Mouse (Mus musculus): ENCODE results near the gene Ercc2. TPM values are rescaled to one million over a fixed set of nuclear protein-coding genes. Genes with fewer than 3 reads are reported as not detected.

Gene Ercc2
- polyA plus RNA-seq, 1 experiment = 1.6 TPM

DNA sequence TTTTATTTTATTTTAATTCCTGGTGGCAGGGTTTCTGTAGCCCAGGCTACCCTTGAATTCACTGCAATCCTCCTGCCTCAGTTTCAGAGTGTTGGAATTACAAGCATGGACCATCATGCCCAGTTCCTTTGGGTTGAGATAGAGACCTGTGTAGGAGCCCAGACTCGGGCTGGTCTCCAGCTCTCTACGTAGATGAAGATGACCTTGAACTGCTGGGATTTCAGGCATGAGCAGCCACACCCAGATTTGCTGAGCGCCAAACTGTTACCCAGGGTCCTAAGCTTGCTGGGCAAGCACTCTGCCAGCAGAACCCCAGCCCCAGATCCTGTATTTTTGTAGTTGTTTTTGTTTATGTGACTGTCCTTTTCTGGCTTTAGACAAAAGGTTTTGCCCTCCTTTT is 31.7 kb downstream of the Ercc2 start:
- H3K4me1 ChIP-seq (ENCODE audit: control insufficient read depth) = no peaks in the 10 kb centered on the region
- peaks cover 5% of the 10 kb centered on the region for H3K9me3 ChIP-seq (ENCODE audit: control insufficient read depth, low read length)
- H3K4me3 ChIP-seq (replicated peaks) = no peak overlapping the region
- H3K36me3 ChIP-seq (ENCODE audit: control insufficient read depth) = no peaks in the 10 kb centered on the region
- TF ChIP-seq TAL1 (IDR thresholded peaks at IDR 0.05; ENCODE audit: low read length) = no peak
- no peak for TF ChIP-seq GATA1 (IDR thresholded peaks at IDR 0.05; ENCODE audit: low read length)
- H3K27me3 ChIP-seq (ENCODE audit: control insufficient read depth) = peaks cover 27% of the 10 kb centered on the region

GRCm38 (mm10) chr7:19416590-19416989 is 34.8 kb downstream of the Ercc2 start:
- Histone ChIP-seq H3K36me3 (ENCODE audit: control insufficient read depth) (no peaks in the 10 kb centered on the region), H3K4me3 (replicated peaks) (no peak overlapping the region), H3K27me3 (ENCODE audit: control insufficient read depth) (peaks cover 55% of the 10 kb centered on the region), H3K9me3 (ENCODE audit: control insufficient read depth, low read length) (peaks cover 5% of the 10 kb centered on the region), H3K4me1 (ENCODE audit: control insufficient read depth) (peaks cover 20% of the 10 kb centered on the region)
- TF ChIP-seq GATA1 (IDR thresholded peaks at IDR 0.05; ENCODE audit: low read length) = no peak
- TF ChIP-seq TAL1 (IDR thresholded peaks at IDR 0.05; ENCODE audit: low read length) = no peak

DNA sequence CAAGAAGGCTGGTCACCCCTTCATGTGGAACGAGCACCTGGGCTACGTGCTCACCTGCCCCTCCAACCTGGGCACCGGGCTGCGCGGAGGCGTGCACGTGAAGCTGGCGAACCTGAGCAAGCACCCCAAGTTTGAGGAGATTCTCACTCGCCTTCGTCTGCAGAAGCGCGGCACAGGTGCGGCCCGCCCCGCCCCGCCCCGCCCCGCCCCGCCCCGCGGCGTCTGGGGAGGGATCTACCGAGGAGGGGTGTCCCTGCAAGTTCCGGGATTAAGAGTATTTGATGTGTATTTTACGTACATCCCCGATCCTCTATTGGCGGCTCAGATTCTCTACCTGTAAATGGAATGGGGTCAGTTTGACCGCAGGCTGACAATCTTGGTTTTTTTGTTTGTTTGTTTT is 38.3 kb downstream of the Ercc2 start:
- TF ChIP-seq GATA1 (IDR thresholded peaks at IDR 0.05; ENCODE audit: low read length) = no peak
- TF ChIP-seq TAL1 (IDR thresholded peaks at IDR 0.05; ENCODE audit: low read length) = no peak
- Histone ChIP-seq H3K27me3 (ENCODE audit: control insufficient read depth) (peaks cover 63% of the 10 kb centered on the region), H3K4me1 (ENCODE audit: control insufficient read depth) (peaks cover 21% of the 10 kb centered on the region), H3K9me3 (ENCODE audit: control insufficient read depth, low read length) (no peaks in the 10 kb centered on the region), H3K36me3 (ENCODE audit: control insufficient read depth) (no peaks in the 10 kb centered on the region), H3K4me3 (replicated peaks) (no peak overlapping the region)

DNA sequence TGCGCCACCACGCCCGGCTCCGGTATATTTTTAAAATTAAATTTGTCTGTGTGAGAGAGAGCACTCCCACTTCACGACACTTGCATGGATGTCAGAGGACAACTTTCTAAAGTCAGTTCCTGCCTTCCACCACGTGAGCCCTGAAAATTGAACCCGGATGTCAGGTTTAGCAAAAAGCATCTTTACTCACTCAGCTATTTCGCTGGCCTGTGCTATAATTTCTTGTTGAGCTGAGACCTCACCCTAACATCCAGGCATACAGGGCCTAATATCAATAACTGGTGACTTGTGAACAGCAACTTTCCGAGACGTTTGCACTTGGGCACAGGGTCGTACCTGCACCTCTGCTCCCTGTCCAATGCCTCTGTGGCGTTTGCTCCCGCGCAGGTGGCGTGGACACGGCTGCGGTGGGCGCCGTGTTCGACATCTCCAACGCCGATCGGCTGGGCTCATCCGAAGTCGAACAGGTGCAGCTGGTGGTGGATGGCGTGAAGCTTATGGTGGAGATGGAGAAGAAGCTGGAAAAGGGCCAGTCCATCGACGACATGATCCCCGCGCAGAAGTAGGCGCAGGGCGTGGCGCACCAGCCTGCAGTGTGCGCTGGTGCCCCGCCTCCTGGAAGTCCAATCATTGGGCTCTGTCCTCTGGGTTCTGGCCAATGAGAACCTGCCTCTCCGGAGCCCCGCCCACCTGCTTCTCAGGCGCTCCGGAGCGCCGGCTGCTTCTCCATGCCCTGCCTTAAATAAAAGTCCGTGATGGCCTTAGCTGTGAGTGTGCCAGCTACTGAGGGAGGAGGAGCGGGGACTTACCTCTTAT is 39.2 kb downstream of the Ercc2 start:
- no peaks in the 10 kb centered on the region for H3K36me3 ChIP-seq (ENCODE audit: control insufficient read depth)
- TF ChIP-seq GATA1 (IDR thresholded peaks at IDR 0.05; ENCODE audit: low read length) (no peak), TAL1 (IDR thresholded peaks at IDR 0.05; ENCODE audit: low read length) (no peak)
- no peaks in the 10 kb centered on the region for H3K9me3 ChIP-seq (ENCODE audit: control insufficient read depth, low read length)
- peaks cover 56% of the 10 kb centered on the region for H3K27me3 ChIP-seq (ENCODE audit: control insufficient read depth)
- peak overlapping the region; percentile 6 for H3K4me3 ChIP-seq (replicated peaks)
- H3K4me1 ChIP-seq (ENCODE audit: control insufficient read depth) = peaks cover 21% of the 10 kb centered on the region

GRCm38 (mm10) chr7:19423083-19423482 is 41.3 kb downstream of the Ercc2 start:
- Histone ChIP-seq H3K36me3 (ENCODE audit: control insufficient read depth) (peaks cover 3% of the 10 kb centered on the region; the same call in 1 of the 2 replicates), H3K9me3 (ENCODE audit: control insufficient read depth, low read length) (no peaks in the 10 kb centered on the region), H3K4me1 (ENCODE audit: control insufficient read depth) (peaks cover 21% of the 10 kb centered on the region), H3K27me3 (ENCODE audit: control insufficient read depth) (peaks cover 42% of the 10 kb centered on the region), H3K4me3 (replicated peaks) (no peak overlapping the region)
- TF ChIP-seq GATA1 (IDR thresholded peaks at IDR 0.05; ENCODE audit: low read length) (no peak), TAL1 (IDR thresholded peaks at IDR 0.05; ENCODE audit: low read length) (no peak)

DNA sequence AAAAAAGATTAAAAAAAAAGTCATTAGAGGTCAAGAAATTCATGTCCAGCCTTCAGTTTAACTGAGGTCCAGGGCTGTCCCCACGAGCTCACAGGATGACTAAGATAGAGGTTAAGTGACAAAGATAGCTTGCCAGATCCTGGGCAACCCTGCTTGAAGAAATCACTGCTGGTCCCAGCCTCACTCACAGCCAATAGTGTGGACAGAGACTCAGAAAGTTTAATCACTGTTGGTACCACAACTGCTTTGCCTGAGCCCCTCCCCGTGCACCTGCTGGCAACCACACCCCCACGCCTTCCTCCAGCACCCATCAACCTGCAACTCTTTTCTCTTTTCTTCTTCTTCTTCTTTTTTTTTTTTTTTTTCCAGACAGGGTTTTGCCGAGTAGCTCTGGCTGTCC is 42.2 kb downstream of the Ercc2 start:
- Histone ChIP-seq H3K9me3 (ENCODE audit: control insufficient read depth, low read length) (no peaks in the 10 kb centered on the region), H3K36me3 (ENCODE audit: control insufficient read depth) (peaks cover 4% of the 10 kb centered on the region; the same call in 1 of the 2 replicates), H3K4me3 (replicated peaks) (no peak overlapping the region), H3K4me1 (ENCODE audit: control insufficient read depth) (peaks cover 21% of the 10 kb centered on the region), H3K27me3 (ENCODE audit: control insufficient read depth) (peaks cover 35% of the 10 kb centered on the region)
- TF ChIP-seq TAL1 (IDR thresholded peaks at IDR 0.05; ENCODE audit: low read length) = no peak
- no peak for TF ChIP-seq GATA1 (IDR thresholded peaks at IDR 0.05; ENCODE audit: low read length)

- peaks cover 6% of the 10 kb centered on the region for H3K36me3 ChIP-seq (ENCODE audit: control insufficient read depth)
- peaks cover 14% of the 10 kb centered on the region for H3K27me3 ChIP-seq (ENCODE audit: control insufficient read depth)
- no peak for TF ChIP-seq GATA1 (IDR thresholded peaks at IDR 0.05; ENCODE audit: low read length)
- TF ChIP-seq TAL1 (IDR thresholded peaks at IDR 0.05; ENCODE audit: low read length) = no peak
- H3K4me1 ChIP-seq (ENCODE audit: control insufficient read depth) = peaks cover 3% of the 10 kb centered on the region
- no peak overlapping the region for H3K4me3 ChIP-seq (replicated peaks)
- H3K9me3 ChIP-seq (ENCODE audit: control insufficient read depth, low read length) = no peaks in the 10 kb centered on the region
Measured at GRCm38 (mm10) chr7:19426349-19426748, 44.5 kb downstream of the Ercc2 start.

DNA sequence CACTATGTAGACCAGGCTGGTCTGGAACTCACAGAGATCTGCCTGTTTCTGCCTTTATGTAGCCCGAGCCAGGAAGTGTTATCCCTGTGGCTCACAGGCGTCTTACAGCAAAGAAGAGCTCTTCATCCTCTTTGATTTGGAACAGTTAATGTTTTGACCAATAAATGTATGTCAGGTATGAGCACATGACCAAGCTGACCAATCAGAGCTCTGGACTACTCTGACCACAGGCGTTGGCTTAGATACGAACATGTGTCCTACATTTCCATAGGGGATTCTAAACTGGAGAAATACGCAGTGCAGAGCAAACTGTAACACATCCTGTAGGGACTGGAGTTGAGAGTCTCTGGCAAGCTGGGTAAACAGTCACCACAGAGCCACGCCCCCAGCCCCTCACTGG is 45.1 kb downstream of the Ercc2 start:
- H3K4me1 ChIP-seq (ENCODE audit: control insufficient read depth) = no peaks in the 10 kb centered on the region
- no peaks in the 10 kb centered on the region for H3K9me3 ChIP-seq (ENCODE audit: control insufficient read depth, low read length)
- H3K36me3 ChIP-seq (ENCODE audit: control insufficient read depth) = peaks cover 12% of the 10 kb centered on the region
- H3K4me3 ChIP-seq (replicated peaks) = no peak overlapping the region
- H3K27me3 ChIP-seq (ENCODE audit: control insufficient read depth) = peaks cover 9% of the 10 kb centered on the region
- TF ChIP-seq GATA1 (IDR thresholded peaks at IDR 0.05; ENCODE audit: low read length) = no peak
- TF ChIP-seq TAL1 (IDR thresholded peaks at IDR 0.05; ENCODE audit: low read length) = no peak

- Histone ChIP-seq H3K4me1 (ENCODE audit: control insufficient read depth) (no peaks in the 10 kb centered on the region), H3K9me3 (ENCODE audit: control insufficient read depth, low read length) (peaks cover 5% of the 10 kb centered on the region), H3K4me3 (replicated peaks) (no peak overlapping the region), H3K27me3 (ENCODE audit: control insufficient read depth) (peaks cover under 1% of the 10 kb centered on the region; the same call in 1 of the 2 replicates), H3K36me3 (ENCODE audit: control insufficient read depth) (peaks cover 21% of the 10 kb centered on the region)
- TF ChIP-seq TAL1 (IDR thresholded peaks at IDR 0.05; ENCODE audit: low read length) (no peak), GATA1 (IDR thresholded peaks at IDR 0.05; ENCODE audit: low read length) (no peak)
Measured at GRCm38 (mm10) chr7:19427999-19428650, 46.3 kb downstream of the Ercc2 start.

All from erythroblast, embryonic 14.5 days (primary cell).